Mouse (Mus musculus) CH12.LX (cell line): ENCODE results near the gene Prph. TPM values are rescaled to one million over a fixed set of nuclear protein-coding genes. Genes with fewer than 3 reads are reported as not detected.

Experiments
- DNase-seq: peaks from one replicate; pipeline ENCODE4 v3.0.0-alpha.2; 2013; ENCODE audit errors: extremely low read depth
- H3K27ac ChIP-seq: 2 replicates; pipeline ENCODE4 v1.5.1; 2012; ENCODE audit warnings: low read depth, mild to moderate bottlenecking, control low read depth, moderate library complexity; ENCODE audit not compliant: insufficient read depth
- H3K27me3 ChIP-seq: replicated peaks from 2 replicates; pipeline ENCODE3; 2012; ENCODE audit warnings: inconsistent platforms
- H3K36me3 ChIP-seq, 2 experiments: replicated peaks in 1 of 2; 2 replicates each; pipeline versions ENCODE3 to v1.6.1; 2012; ENCODE audit warnings: inconsistent platforms in 1 of 2, low read length in 1 of 2, mild to moderate bottlenecking in 1 of 2, mixed read lengths in 1 of 2, moderate library complexity in 1 of 2; ENCODE audit not compliant: control insufficient read depth in 1 of 2, insufficient read depth in 1 of 2
- H3K4me1 ChIP-seq, 2 experiments: 2 replicates each; pipeline ENCODE4 v1.6.1; 2012; ENCODE audit warnings: inconsistent platforms in 1 of 2, moderate library complexity in 1 of 2; ENCODE audit not compliant: insufficient read depth in 2 of 2, control insufficient read depth in 1 of 2
- H3K4me2 ChIP-seq: 2 replicates; pipeline ENCODE4 v1.6.1; 2012; ENCODE audit warnings: low read depth, mild to moderate bottlenecking, control low read depth; ENCODE audit not compliant: poor library complexity, insufficient read depth, severe bottlenecking
- H3K4me3 ChIP-seq, 3 experiments: fragments of 150-350 bp in 1 of 3; sonication (generic) in 1 of 3; replicated peaks in 1 of 3; 2 replicates each; pipeline versions ENCODE3 to v1.5.1; 2011 to 2012; ENCODE audit warnings: low read depth in 2 of 3, low read length in 2 of 3, mild to moderate bottlenecking in 2 of 3, moderate library complexity in 2 of 3, control low read depth in 1 of 3, improper control_type of control experiment in 1 of 3, inconsistent platforms in 1 of 3, mixed read lengths in 1 of 3; ENCODE audit not compliant: poor library complexity in 1 of 3
- H3K79me2 ChIP-seq: replicated peaks from 2 replicates; pipeline ENCODE4 v1.6.1; 2012; ENCODE audit warnings: mild to moderate bottlenecking, moderate library complexity; ENCODE audit not compliant: control insufficient read depth, poor library complexity, insufficient read depth, severe bottlenecking; ENCODE audit errors: extremely low read depth
- H3K9ac ChIP-seq: 2 replicates; pipeline ENCODE4 v1.6.1; 2012; ENCODE audit warnings: low read depth, mild to moderate bottlenecking, control low read depth, moderate library complexity; ENCODE audit not compliant: insufficient read depth
- H3K9me3 ChIP-seq: replicated peaks from 2 replicates; pipeline ENCODE3; 2012; ENCODE audit warnings: low read length, inconsistent platforms, mixed read lengths
- CHD2 ChIP-seq: IDR thresholded peaks from 2 replicates; pipeline ENCODE4 v1.6.1; 2011; ENCODE audit warnings: low read length, improper control_type of control experiment
- E2F4 ChIP-seq: IDR thresholded peaks from 2 replicates; pipeline ENCODE4 v1.6.1; 2011; ENCODE audit warnings: low read depth, low read length, improper control_type of control experiment; ENCODE audit not compliant: insufficient replicate concordance
- EP300 ChIP-seq: IDR thresholded peaks from 2 replicates; pipeline ENCODE4 v1.6.1; 2011; ENCODE audit warnings: low read length, improper control_type of control experiment
- GABPA ChIP-seq: IDR thresholded peaks from 2 replicates; pipeline ENCODE4 v1.6.1; 2012; ENCODE audit warnings: low read depth, low read length, improper control_type of control experiment, inconsistent platforms; ENCODE audit not compliant: insufficient replicate concordance
- JUN ChIP-seq: IDR thresholded peaks from 2 replicates; pipeline ENCODE4 v1.6.1; 2011; ENCODE audit warnings: low read depth, mild to moderate bottlenecking, low read length, improper control_type of control experiment, moderate library complexity; ENCODE audit not compliant: insufficient read depth
- JUND ChIP-seq: conservative IDR thresholded peaks from 2 replicates; pipeline ENCODE4 v1.6.1; 2011; ENCODE audit warnings: low read depth, low read length, improper control_type of control experiment
- KAT2A ChIP-seq: IDR thresholded peaks from 2 replicates; pipeline ENCODE4 v1.6.1; 2012; ENCODE audit warnings: low read length, improper control_type of control experiment, inconsistent platforms; ENCODE audit not compliant: insufficient replicate concordance
- MAFK ChIP-seq: IDR thresholded peaks from 2 replicates; pipeline ENCODE4 v1.6.1; 2011; ENCODE audit warnings: low read length, improper control_type of control experiment; ENCODE audit not compliant: insufficient replicate concordance
- PAX5 ChIP-seq: IDR thresholded peaks from 2 replicates; pipeline ENCODE4 v1.6.1; 2012; ENCODE audit warnings: low read length, inconsistent platforms, mixed read lengths
- POLR2AphosphoS2 ChIP-seq: IDR thresholded peaks from 2 replicates; pipeline ENCODE4 v1.6.1; 2011; ENCODE audit warnings: low read depth, low read length, improper control_type of control experiment
- RAD21 ChIP-seq: IDR thresholded peaks from 2 replicates; pipeline ENCODE4 v1.6.1; 2011; ENCODE audit warnings: low read depth, mild to moderate bottlenecking, low read length, improper control_type of control experiment, moderate library complexity
- TBP ChIP-seq: conservative IDR thresholded peaks from 2 replicates; pipeline ENCODE4 v1.6.1; 2011; ENCODE audit warnings: low read depth, low read length, improper control_type of control experiment
- TCF12 ChIP-seq: IDR thresholded peaks from 2 replicates; pipeline ENCODE4 v1.6.1; 2014; ENCODE audit warnings: low read depth, mild to moderate bottlenecking, inconsistent platforms, low read length, improper control_type of control experiment
- UBTF ChIP-seq: IDR thresholded peaks from 2 replicates; pipeline ENCODE4 v1.6.1; 2012; ENCODE audit warnings: low read depth, mild to moderate bottlenecking, inconsistent platforms, low read length, improper control_type of control experiment, moderate library complexity
- ZKSCAN1 ChIP-seq: IDR thresholded peaks from 2 replicates; pipeline ENCODE4 v1.6.1; 2012; ENCODE audit warnings: low read depth, inconsistent platforms, low read length, improper control_type of control experiment, borderline replicate concordance
- ZNF384 ChIP-seq: IDR thresholded peaks from 2 replicates; pipeline ENCODE4 v1.6.1; 2012; ENCODE audit warnings: low read depth, low read length, improper control_type of control experiment, inconsistent platforms
- dilution Hi-C: fragments of 300-500 bp; cut with MboI; formaldehyde crosslinking; loops from 2 replicates; pipeline ENCODE4 v1.14.3; 2020; ENCODE audit warnings: low sequenced_read_pairs; ENCODE audit not compliant: extremely low pct_unique_long_range_greater_than_20kb, extremely low pct_ligation_motif_present
- in situ Hi-C: fragments of 300-500 bp; cut with MboI; formaldehyde crosslinking; loops from 3 replicates; pipeline ENCODE4 v1.14.3; 2019; ENCODE audit warnings: low sequenced_read_pairs, low pct_ligation_motif_present, low pct_unique_long_range_greater_than_20kb, mixed read lengths
- polyA plus RNA-seq: library from polyadenylated mRNA; unstranded; fragments of >175 nt; gene quantifications from 2 replicates; pipeline ENCODE4 v1.2.1, GENCODE M21; 2012; ENCODE audit warnings: low read depth; ENCODE audit not compliant: insufficient read length
- total RNA-seq, 2 experiments: library from RNA; depleted of rRNA; stranded (reverse); fragments of 300-350 nt in 1 of 2; fragments of >200 nt in 1 of 2; gene quantifications; 2 replicates each; pipeline ENCODE4 v1.2.3; 2012 to 2014

The Prph gene
- total and polyA plus RNA-seq, 3 experiments: 0.12 TPM; not detected in 2

- no peak for TF ChIP-seq GABPA
- no peak for TF ChIP-seq TCF12
- TF ChIP-seq ZKSCAN1: no peak
- TF ChIP-seq RAD21: no peak
- TF ChIP-seq PAX5: no peak
- TF ChIP-seq JUN: no peak
- TF ChIP-seq CHD2: no peak
- TF ChIP-seq ZNF384: no peak
- no peak for TF ChIP-seq UBTF
- no peak for TF ChIP-seq POLR2AphosphoS2
- TF ChIP-seq E2F4: no peak
- no peak for TF ChIP-seq EP300
- no peak for TF ChIP-seq TBP
- H3K4me3 ChIP-seq: no peak overlapping the region
- H3K9ac ChIP-seq: no peak overlapping the region
- H3K4me1 ChIP-seq: peaks cover 3 to 19% of the 10 kb centered on the region in 2 experiments; a peak in 3 of 4 replicates
- H3K9me3 ChIP-seq: peaks cover 3% of the 10 kb centered on the region
- dilution Hi-C loops (no loop called here), in situ Hi-C loops (no loop called here)
- H3K4me2 ChIP-seq: no peak overlapping the region
- no peak for DNase-seq
- no peaks in the 10 kb centered on the region for H3K79me2 ChIP-seq
- H3K36me3 ChIP-seq: no peaks in the 10 kb centered on the region
- H3K27ac ChIP-seq: no peak overlapping the region
- no peaks in the 10 kb centered on the region for H3K27me3 ChIP-seq
These were observed 39.8 kb downstream of the Prph start for GRCm38 (mm10) chr15:99094631-99095270.

GRCm38 (mm10) chr15:99095356-99095755 lies 40.4 kb downstream of the Prph start:
- H3K4me3 ChIP-seq: no peak overlapping the region
- in situ Hi-C loops: no loop called here
- DNase-seq: no peak
- H3K4me1 ChIP-seq: peaks cover 3 to 23% of the 10 kb centered on the region in 2 experiments; a peak in 3 of 4 replicates
- no peak overlapping the region for H3K9ac ChIP-seq
- H3K27me3 ChIP-seq: no peaks in the 10 kb centered on the region
- no peak overlapping the region for H3K4me2 ChIP-seq
- dilution Hi-C loops: no loop called here
- no peak for TF ChIP-seq GABPA
- TF ChIP-seq EP300: no peak
- TF ChIP-seq MAFK: no peak
- TF ChIP-seq ZKSCAN1: no peak
- TF ChIP-seq JUND: no peak
- TF ChIP-seq KAT2A: no peak
- TF ChIP-seq, all 38 proteins: peak for 0
- Histone ChIP-seq H3K36me3 (no peaks in the 10 kb centered on the region), H3K27ac (no peak overlapping the region), H3K79me2 (no peaks in the 10 kb centered on the region), H3K9me3 (peaks cover 3% of the 10 kb centered on the region)
